13 mouse cellular contexts compared by ENCODE assay signal in genomic region chr1:191306316-191306715, GRCm38 (mm10). TPM values are rescaled to one million over a fixed set of nuclear protein-coding genes. Genes with fewer than 3 reads are reported as not detected.
DNase-seq lines count a peak whose midpoint lies in the region; ATAC-seq and TF ChIP-seq lines count a peak whose summit lies in the region.
"Had no signal": no experiment of that assay in that cellular context is flagged by ENCODE, and none has a peak within 500 bp of the region (broad histone marks: within the 10 kb centered on the region; RNA-seq: fewer than 3 reads in every experiment).

No protein-coding gene starts in this region.

- H3K9me3 ChIP-seq in lung, embryonic 14.5 days (ENCODE audit: low read depth, low read length), result no peaks in the 10 kb centered on the region
- H3K9me3 ChIP-seq: heart, embryonic 13.5 days; kidney, embryonic 15.5 days; limb, embryonic 13.5 days; midbrain, embryonic 10.5 days had no signal

- ATAC-seq in lung, embryonic 14.5 days (ENCODE audit: insufficient read depth), result no peak
- ATAC-seq in megakaryocyte progenitor cell, adult 5-6 weeks (replicated peaks; ENCODE audit: poor library complexity), result peak; percentile 40; the same call in 1 of the 2 replicates

- H3K27ac ChIP-seq in kidney, adult 2 months (ENCODE audit: insufficient read depth, low read depth, low read length), result no peak overlapping the region
- no peak overlapping the region for H3K27ac ChIP-seq in lung, embryonic 14.5 days (ENCODE audit: low read depth)
- H3K27ac ChIP-seq: heart, embryonic 13.5 days; kidney, embryonic 15.5 days; limb, embryonic 13.5 days; midbrain, embryonic 10.5 days had no signal

- H3K36me3 ChIP-seq in kidney, adult 2 months (ENCODE audit: control insufficient read depth, insufficient read depth, low read length), result no peaks in the 10 kb centered on the region
- peaks cover 14% of the 10 kb centered on the region; the same call in 1 of the 2 replicates for H3K36me3 ChIP-seq in lung, embryonic 14.5 days (ENCODE audit: insufficient read depth)

- 67% methylated on average over 9 of the region's 9 CpGs for WGBS in kidney, adult 2 months
- 85% methylated on average over 9 of the region's 9 CpGs for WGBS in lung, embryonic 14.5 days

- no peak overlapping the region for H3K4me3 ChIP-seq in kidney, adult 2 months (ENCODE audit: insufficient read depth, low read depth, low read length)
- no peak overlapping the region for H3K4me3 ChIP-seq in lung, embryonic 14.5 days (ENCODE audit: low read depth, low read length)
- H3K4me3 ChIP-seq: heart, embryonic 13.5 days; kidney, embryonic 15.5 days; limb, embryonic 13.5 days; midbrain, embryonic 10.5 days had no signal

- 0 out of 2 replicates have a peak, but pooled peaks have one; percentile 25 for TF ChIP-seq CTCF in kidney, adult 2 months (conservative IDR thresholded peaks at IDR 0.05; ENCODE audit: insufficient read depth, insufficient read length, low read depth, low read length)
- TF ChIP-seq CTCF in lung, embryonic 14.5 days (IDR thresholded peaks at IDR 0.05; ENCODE audit: low read depth), result peak; percentile 31

- DNase-seq in kidney, adult 2 months, result no peak
- no peak for DNase-seq in kidney, postnatal 10 days
- no peak for DNase-seq in lung, embryonic 14.5 days
- DNase-seq in lung, postnatal 4 days, result no peak
- DNase-seq in R1 (ENCODE audit: low read depth, low spot score), result peak; percentile 57
- DNase-seq in left cerebral cortex, adult 11 months (ENCODE audit: low spot score), result no peak
- DNase-seq: heart, postnatal 4 days had no signal

- no peak overlapping the region for H3K4me2 ChIP-seq in lung, embryonic 14.5 days
- H3K4me2 ChIP-seq: heart, embryonic 13.5 days; kidney, embryonic 15.5 days; limb, embryonic 13.5 days had no signal

- no peak for TF ChIP-seq POLR2A in kidney, adult 2 months (IDR thresholded peaks at IDR 0.05; ENCODE audit: low read depth, low read length)

- H3K27me3 ChIP-seq in kidney, adult 2 months (replicated peaks; ENCODE audit: control insufficient read depth, insufficient read depth, low read length), result no peaks in the 10 kb centered on the region
- no peaks in the 10 kb centered on the region for H3K27me3 ChIP-seq in lung, embryonic 14.5 days (ENCODE audit: insufficient read depth, low read length)
- H3K27me3 ChIP-seq: heart, embryonic 13.5 days; kidney, embryonic 15.5 days; limb, embryonic 13.5 days had no signal

- H3K9ac ChIP-seq in lung, embryonic 14.5 days, result no peak overlapping the region
- H3K9ac ChIP-seq: heart, embryonic 13.5 days; kidney, embryonic 15.5 days; limb, embryonic 13.5 days had no signal

- no peaks in the 10 kb centered on the region for H3K4me1 ChIP-seq in kidney, adult 2 months (ENCODE audit: control insufficient read depth, insufficient read depth, low read length)
- no peaks in the 10 kb centered on the region for H3K4me1 ChIP-seq in lung, embryonic 14.5 days (ENCODE audit: insufficient read depth)
- H3K4me1 ChIP-seq: limb, embryonic 13.5 days had no signal

RNA-seq across cellular contexts. Expression of gene Nenf, which starts 11.7 kb away (rescaled TPM):
- 146 and 165 TPM in 2 replicates for polyA plus RNA-seq in kidney, adult 2 months (2012; rRNA removed)
- polyA plus RNA-seq in lung, embryonic 14.5 days (2014; fragmentation: Nextera tagmentation; extraction: Ambion mirVana), result 116 and 117 TPM in 2 replicates
- 23.8 and 29.8 TPM in 2 replicates for total RNA-seq in megakaryocyte progenitor cell, adult 5-6 weeks (2015)
- total RNA-seq in megakaryocyte progenitor cell, adult 5-6 weeks (2017), result 7.6 and 8.7 TPM in 2 replicates
- total RNA-seq: neutrophil, adult 5-6 weeks had no signal

RNA-seq across cellular contexts. Expression of gene Tmem206, which starts 19.4 kb away (rescaled TPM):
- polyA plus RNA-seq in kidney, adult 2 months (2012; rRNA removed), result 22.1 and 22.2 TPM in 2 replicates
- polyA plus RNA-seq in lung, embryonic 14.5 days (2014; fragmentation: Nextera tagmentation; extraction: Ambion mirVana), result 22.7 TPM in 2 replicates
- total RNA-seq in megakaryocyte progenitor cell, adult 5-6 weeks (2015), result 20.8 and 23.8 TPM in 2 replicates
- 22.0 and 25.4 TPM in 2 replicates for total RNA-seq in megakaryocyte progenitor cell, adult 5-6 weeks (2017)
